Mouse (Mus musculus) left cerebral cortex, adult 8-10 months (tissue): ENCODE results near the gene Armc2. TPM values are rescaled to one million over a fixed set of nuclear protein-coding genes. Genes with fewer than 3 reads are reported as not detected.

ENCODE experiments used
- DNase-seq, 2 experiments: peaks; one replicate each; pipeline ENCODE4 v3.0.0; 2022; ENCODE audit warnings: low spot score in 2 of 2
- total RNA-seq, 4 experiments: library from RNA; stranded (reverse); gene quantifications; 2 replicates each; pipeline ENCODE4 v1.2.4; 2022

Armc2 gene
- total RNA-seq, 4 experiments from 2014 or later, result 10.5 to 15.0 (median 12.5) TPM

- no peak for DNase-seq
Measured at GRCm38 (mm10) chr10:41907950-41908349, 110.3 kb downstream of the Armc2 start.

- no peak for DNase-seq
Measured at GRCm38 (mm10) chr10:41907473-41907872, 110.8 kb downstream of the Armc2 start.

GRCm38 (mm10) chr10:41901864-41902263, 116.4 kb downstream of the Armc2 start:
- no peak for DNase-seq

GRCm38 (mm10) chr10:41901456-41901855, 116.8 kb downstream of the Armc2 start:
- DNase-seq, result no peak

- DNase-seq, result no peak
Measured at GRCm38 (mm10) chr10:41896865-41897264, 121.4 kb downstream of the Armc2 start.

- DNase-seq, result no peak
Measured at GRCm38 (mm10) chr10:41896425-41896824, 121.8 kb downstream of the Armc2 start.

GRCm38 (mm10) chr10:41893433-41894411, 124.5 kb downstream of the Armc2 start:
- peak in 1 of 2 experiments; percentile 41 for DNase-seq

GRCm38 (mm10) chr10:41891312-41891711, 126.9 kb downstream of the Armc2 start:
- DNase-seq, result no peak

GRCm38 (mm10) chr10:41890537-41890936, 127.7 kb downstream of the Armc2 start:
- DNase-seq, result no peak

- DNase-seq, result no peak
Measured at GRCm38 (mm10) chr10:41889566-41889965, 128.7 kb downstream of the Armc2 start.

- DNase-seq, result no peak
Measured at GRCm38 (mm10) chr10:41888365-41888941, 129.8 kb downstream of the Armc2 start.

- peak; percentile 78 to 92 for DNase-seq
Measured at GRCm38 (mm10) chr10:41887080-41887821, 131.0 kb downstream of the Armc2 start.

GRCm38 (mm10) chr10:41883741-41884575, 134.3 kb downstream of the Armc2 start:
- DNase-seq, result no peak

GRCm38 (mm10) chr10:41881438-41881837, 136.8 kb downstream of the Armc2 start:
- DNase-seq, result no peak

- DNase-seq, result no peak
Measured at GRCm38 (mm10) chr10:41880777-41881176, 137.5 kb downstream of the Armc2 start.

- DNase-seq, result no peak
Measured at GRCm38 (mm10) chr10:41880206-41880605, 138.0 kb downstream of the Armc2 start.

- no peak for DNase-seq
Measured at GRCm38 (mm10) chr10:41879675-41880074, 138.6 kb downstream of the Armc2 start.

GRCm38 (mm10) chr10:41878344-41878743, 139.9 kb downstream of the Armc2 start:
- no peak for DNase-seq

- DNase-seq, result no peak
Measured at GRCm38 (mm10) chr10:41875624-41876023, 142.6 kb downstream of the Armc2 start.

- DNase-seq, result no peak
Measured at GRCm38 (mm10) chr10:41871564-41871963, 146.7 kb downstream of the Armc2 start.

GRCm38 (mm10) chr10:41870101-41870500, 148.1 kb downstream of the Armc2 start:
- no peak for DNase-seq
